Mouse (Mus musculus) megakaryocyte, embryonic 14.5 days (primary cell): ENCODE results near the gene Olfr147.

Source experiments
- FLI1 ChIP-seq: IDR thresholded peaks from 2 replicates; pipeline ENCODE4 v1.6.1; 2012; ENCODE audit warnings: low read length, inconsistent platforms, mixed read lengths
- GATA1 ChIP-seq: IDR thresholded peaks from 3 replicates; pipeline ENCODE4 v1.6.1; 2012; ENCODE audit warnings: mixed read lengths, low read length, inconsistent platforms, borderline replicate concordance

GRCm38 (mm10) chr9:38366596-38366995 is 34.9 kb upstream of the Olfr147 start, which contains the start of gene Olfr250:
- no peak for TF ChIP-seq GATA1
- TF ChIP-seq FLI1 = no peak
